Mouse (Mus musculus): ENCODE measurements around the gene Otog. TPM values are rescaled to one million over a fixed set of nuclear protein-coding genes. Genes with fewer than 3 reads are reported as not detected.

Otog gene
- total RNA-seq, 2 experiments from 2014 or later: 0.27 to 0.31 TPM

Other genes starting within 250 kb of the Otog start
- under 1 TPM; 0.11 to 0.12 TPM for gene Abcc6, start 210.7 kb upstream of the Otog start, total RNA-seq (2021)
- 10 to 100 TPM; 42.1 to 47.5 TPM for gene Nomo1, start 207.3 kb upstream of the Otog start, total RNA-seq (2021)
- 10 to 100 TPM; 55.7 to 65.0 TPM for gene Kcnj11, start 140.2 kb upstream of the Otog start, total RNA-seq (2021)
- 1 to 10 TPM; 2.5 to 2.8 TPM for gene Abcc8, start 61.0 kb upstream of the Otog start, total RNA-seq (2021)
- 1 to 10 TPM; 1.1 to 2.0 TPM for gene Ush1c, start 2.5 kb upstream of the Otog start, total RNA-seq (2021)
- 10 to 100 TPM; 36.8 to 45.3 TPM for gene Myod1, start 135.5 kb downstream of the Otog start, total RNA-seq (2021)
- 10 to 100 TPM; 19.7 to 21.1 TPM for gene Kcnc1, start 155.5 kb downstream of the Otog start, total RNA-seq (2021)